Mouse (Mus musculus): ENCODE measurements around the gene Dedd2. TPM values are rescaled to one million over a fixed set of nuclear protein-coding genes. Genes with fewer than 3 reads are reported as not detected.

Gene Dedd2
- polyA plus RNA-seq, 1 experiment from 2014 or later, result 19.2 TPM

DNA sequence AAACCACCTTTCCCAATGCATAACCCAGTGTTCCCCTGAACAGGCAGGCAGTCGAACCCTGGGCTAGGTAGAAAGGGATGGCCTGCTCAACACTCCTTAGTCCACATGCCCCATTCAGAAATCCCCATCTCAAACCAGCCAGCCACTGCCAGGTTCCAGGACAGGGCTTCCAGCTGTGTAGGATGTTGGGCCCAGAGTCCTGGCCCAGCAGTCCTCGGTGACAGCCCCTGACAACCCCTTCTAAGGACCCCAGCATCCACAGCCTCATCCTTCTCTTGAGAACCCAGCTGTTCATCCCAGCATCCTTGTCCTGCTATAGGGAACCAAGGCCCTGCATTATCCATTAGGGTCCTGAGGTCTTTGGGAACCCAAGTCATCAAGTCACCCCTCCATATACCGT is 27.1 kb upstream of the Dedd2 start:
- Histone ChIP-seq H3K4me1 (ENCODE audit: insufficient read depth) (peaks cover 41% of the 10 kb centered on the region), H3K27ac (ENCODE audit: low read depth) (0 out of 2 replicates have a peak overlapping the region, but pooled peaks have one; percentile 30), H3K9me3 (ENCODE audit: low read length) (no peaks in the 10 kb centered on the region), H3K4me2 (ENCODE audit: low read depth, low read length) (peak overlapping the region; percentile 88), H3K4me3 (ENCODE audit: low read depth, low read length) (peak overlapping the region; percentile 74; the same call in 1 of the 2 replicates), H3K9ac (replicated peaks) (peak overlapping the region; percentile 91; the same call in 1 of the 2 replicates), H3K36me3 (replicated peaks; ENCODE audit: insufficient read depth, low read length) (peaks cover 20% of the 10 kb centered on the region; the same call in 1 of the 2 replicates), H3K27me3 (ENCODE audit: insufficient read depth, low read length) (no peaks in the 10 kb centered on the region)
- no peak for TF ChIP-seq CTCF (IDR thresholded peaks at IDR 0.05; ENCODE audit: low read depth)
- no peak for TF ChIP-seq EP300 (IDR thresholded peaks at IDR 0.05; ENCODE audit: low read depth)
- 28% methylated on average over 3 of the region's 3 CpGs for WGBS (ENCODE audit: insufficient replicate concordance)
- ATAC-seq (no peak), DNase-seq (no peak)

DNA sequence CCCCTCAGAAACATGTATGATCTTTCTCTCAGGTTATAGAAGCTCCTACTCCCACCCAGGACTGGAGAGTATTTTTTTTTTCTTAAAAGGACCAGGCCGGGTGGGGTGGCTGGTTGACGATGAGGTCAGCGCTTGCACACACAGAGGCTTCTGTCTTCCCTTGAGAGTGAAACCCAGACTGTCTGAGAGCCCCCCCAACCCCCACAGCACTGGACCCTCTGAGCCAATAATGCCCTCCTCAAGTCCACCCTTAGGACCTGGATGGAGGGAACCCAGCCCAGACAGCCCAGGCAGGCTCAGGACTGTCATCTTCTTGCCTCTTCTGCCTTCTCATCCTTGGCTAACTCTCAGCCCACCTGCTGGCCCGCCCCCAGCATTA is 26.3 kb upstream of the Dedd2 start:
- H3K27ac ChIP-seq (ENCODE audit: low read depth), result 0 out of 2 replicates have a peak overlapping the region, but pooled peaks have one; percentile 18
- peak overlapping the region; percentile 88 for H3K4me2 ChIP-seq (ENCODE audit: low read depth, low read length)
- H3K4me3 ChIP-seq (ENCODE audit: low read depth, low read length), result no peak overlapping the region
- peaks cover 20% of the 10 kb centered on the region; the same call in 1 of the 2 replicates for H3K36me3 ChIP-seq (replicated peaks; ENCODE audit: insufficient read depth, low read length)
- no peaks in the 10 kb centered on the region for H3K27me3 ChIP-seq (ENCODE audit: insufficient read depth, low read length)
- WGBS (ENCODE audit: insufficient replicate concordance), result 35% methylated on average over 4 of the region's 4 CpGs
- DNase-seq (peak; percentile 15), ATAC-seq (no peak)
- H3K4me1 ChIP-seq (ENCODE audit: insufficient read depth), result peaks cover 39% of the 10 kb centered on the region
- H3K9me3 ChIP-seq (ENCODE audit: low read length), result no peaks in the 10 kb centered on the region
- H3K9ac ChIP-seq (replicated peaks), result no peak overlapping the region
- no peak for TF ChIP-seq CTCF (IDR thresholded peaks at IDR 0.05; ENCODE audit: low read depth)
- no peak for TF ChIP-seq EP300 (IDR thresholded peaks at IDR 0.05; ENCODE audit: low read depth)

DNA sequence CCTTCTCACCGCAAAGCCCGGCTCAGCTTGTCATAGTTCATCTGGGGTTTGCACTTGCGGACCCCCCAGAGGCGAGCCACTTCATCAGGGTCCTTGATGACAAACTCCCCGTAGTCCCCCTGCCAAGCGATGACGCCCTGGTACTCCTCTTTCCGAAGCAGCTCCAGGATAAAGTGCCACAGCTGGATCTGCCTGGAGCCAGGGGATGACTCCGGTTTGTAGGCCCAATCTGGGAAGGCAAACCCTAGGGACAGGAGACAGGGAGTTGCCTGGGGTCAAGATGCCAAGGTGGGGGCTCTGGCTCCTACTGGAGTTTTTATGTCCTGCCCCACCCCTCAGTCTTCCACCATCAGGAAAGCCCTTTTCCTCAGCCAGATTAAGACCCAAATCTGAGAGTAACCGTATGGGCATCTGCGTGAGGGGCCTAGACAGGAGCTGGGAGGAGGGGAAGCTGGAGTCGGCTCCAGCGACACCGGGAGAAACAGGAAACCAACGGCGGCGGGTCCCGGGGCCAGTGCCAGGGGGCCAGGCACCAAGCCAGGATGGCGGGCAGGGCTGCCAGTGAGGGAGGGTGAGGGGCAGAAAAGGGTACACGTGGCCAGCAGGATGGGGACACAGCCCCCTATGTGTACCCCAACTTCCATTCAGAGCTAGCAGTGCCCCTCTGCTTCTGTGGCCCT is 25.8 kb upstream of the Dedd2 start:
- peak overlapping the region; percentile 22; the same call in 1 of the 2 replicates for H3K27ac ChIP-seq (ENCODE audit: low read depth)
- DNase-seq (peak; percentile 36), ATAC-seq (no peak)
- H3K4me3 ChIP-seq (ENCODE audit: low read depth, low read length), result no peak overlapping the region
- no peaks in the 10 kb centered on the region for H3K27me3 ChIP-seq (ENCODE audit: insufficient read depth, low read length)
- peaks cover 20% of the 10 kb centered on the region; the same call in 1 of the 2 replicates for H3K36me3 ChIP-seq (replicated peaks; ENCODE audit: insufficient read depth, low read length)
- H3K4me1 ChIP-seq (ENCODE audit: insufficient read depth), result peaks cover 34% of the 10 kb centered on the region
- no peaks in the 10 kb centered on the region for H3K9me3 ChIP-seq (ENCODE audit: low read length)
- no peak overlapping the region for H3K4me2 ChIP-seq (ENCODE audit: low read depth, low read length)
- WGBS (ENCODE audit: insufficient replicate concordance), result 59% methylated on average over 20 of the region's 20 CpGs
- TF ChIP-seq EP300 (IDR thresholded peaks at IDR 0.05; ENCODE audit: low read depth), result no peak
- TF ChIP-seq CTCF (IDR thresholded peaks at IDR 0.05; ENCODE audit: low read depth), result no peak
- H3K9ac ChIP-seq (replicated peaks), result no peak overlapping the region; the same call in 1 of the 2 replicates

DNA sequence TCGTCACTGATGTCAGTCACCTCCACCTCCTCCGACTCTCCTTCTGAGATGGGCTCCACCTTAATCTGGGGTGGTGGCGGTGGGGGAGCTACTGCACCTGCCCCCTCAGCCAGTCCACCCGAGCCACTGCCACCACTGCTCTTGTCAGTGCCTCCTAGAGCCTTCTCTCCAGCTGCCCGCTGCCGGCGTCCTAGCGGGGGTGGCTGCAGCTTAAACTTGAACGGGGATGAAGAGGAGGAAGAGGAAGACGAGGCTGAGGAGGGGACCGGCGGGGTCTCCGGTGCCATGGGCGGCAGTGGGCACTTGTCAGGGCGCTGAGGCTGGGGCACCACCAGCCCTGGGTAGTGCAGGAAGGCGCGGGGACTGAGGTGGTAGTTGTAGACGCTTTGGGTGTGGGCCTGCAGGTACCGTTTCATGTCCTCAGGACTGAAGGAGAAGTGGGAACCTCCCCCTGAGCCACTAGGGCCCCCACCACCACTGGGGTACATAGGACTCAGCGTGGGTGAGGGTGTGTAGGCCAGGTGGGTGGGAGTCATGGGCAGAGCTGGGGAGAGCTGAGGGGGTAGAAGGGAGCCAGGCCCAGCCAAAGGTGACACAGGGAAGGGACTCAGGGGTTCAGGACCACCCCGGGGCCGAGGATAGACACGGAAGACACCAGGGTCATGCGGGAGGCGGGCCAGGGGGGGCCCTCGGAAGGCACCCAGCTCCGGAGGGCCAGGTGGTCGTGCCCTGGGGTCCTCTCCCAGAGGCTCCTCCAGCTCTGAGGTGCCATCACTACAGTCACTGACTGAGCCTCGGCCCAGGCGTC is 24.4 kb upstream of the Dedd2 start:
- Histone ChIP-seq H3K36me3 (replicated peaks; ENCODE audit: insufficient read depth, low read length) (peaks cover 20% of the 10 kb centered on the region; the same call in 1 of the 2 replicates), H3K9ac (replicated peaks) (no peak overlapping the region), H3K4me2 (ENCODE audit: low read depth, low read length) (no peak overlapping the region), H3K4me1 (ENCODE audit: insufficient read depth) (peaks cover 29% of the 10 kb centered on the region), H3K27me3 (ENCODE audit: insufficient read depth, low read length) (no peaks in the 10 kb centered on the region), H3K4me3 (ENCODE audit: low read depth, low read length) (no peak overlapping the region), H3K9me3 (ENCODE audit: low read length) (no peaks in the 10 kb centered on the region), H3K27ac (ENCODE audit: low read depth) (no peak overlapping the region)
- 81% methylated on average over 29 of the region's 30 CpGs for WGBS (ENCODE audit: insufficient replicate concordance)
- DNase-seq, result peak; percentile 15
- TF ChIP-seq CTCF (IDR thresholded peaks at IDR 0.05; ENCODE audit: low read depth), result no peak
- TF ChIP-seq EP300 (IDR thresholded peaks at IDR 0.05; ENCODE audit: low read depth), result no peak
- ATAC-seq, result no peak

DNA sequence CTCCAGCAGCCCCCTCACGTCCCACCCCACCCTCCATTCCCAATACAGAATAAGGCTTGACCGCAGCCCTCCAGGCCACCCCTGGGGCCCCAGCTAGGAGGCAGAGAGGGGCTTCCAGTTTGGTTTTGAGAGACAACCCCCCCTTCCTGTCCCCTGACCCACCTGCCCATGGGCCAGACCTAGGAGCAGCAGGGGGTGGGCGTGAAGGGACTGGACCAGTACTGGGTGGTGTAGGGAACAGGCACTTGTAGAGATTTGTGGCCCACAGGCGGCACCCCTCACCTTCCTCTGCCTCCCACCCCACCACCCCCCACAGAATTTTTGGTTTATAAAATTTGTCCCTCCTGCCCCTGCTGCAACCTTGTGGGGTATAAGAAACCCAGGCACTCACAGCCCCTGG is 22.9 kb upstream of the Dedd2 start:
- no peak overlapping the region for H3K4me2 ChIP-seq (ENCODE audit: low read depth, low read length)

DNA sequence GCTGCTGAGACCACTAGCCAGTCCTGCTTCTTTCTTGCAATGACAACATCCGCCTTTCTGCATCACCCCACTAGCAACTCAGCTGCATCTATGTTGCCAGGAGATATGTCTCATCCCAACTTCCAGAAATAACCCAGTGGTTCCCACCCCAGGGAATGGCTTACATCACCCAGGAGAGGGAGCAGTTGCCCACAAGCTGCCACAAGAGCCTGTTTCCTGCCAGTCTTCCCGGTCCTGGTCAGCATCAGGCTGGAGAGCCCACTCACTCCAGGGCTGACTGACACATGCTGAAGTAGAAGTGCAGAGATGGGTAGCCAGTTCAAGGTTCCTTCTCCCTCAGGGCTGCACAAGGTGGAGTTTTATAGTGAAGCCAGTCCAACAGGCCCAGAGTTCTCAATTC is 20.6 kb upstream of the Dedd2 start:
- TF ChIP-seq CTCF (IDR thresholded peaks at IDR 0.05; ENCODE audit: low read depth) (peak; percentile 66), EP300 (IDR thresholded peaks at IDR 0.05; ENCODE audit: low read depth) (no peak)
- DNase-seq (peak; percentile 41), ATAC-seq (no peak)
- Histone ChIP-seq H3K9ac (replicated peaks) (no peak overlapping the region), H3K4me1 (ENCODE audit: insufficient read depth) (peaks cover 6% of the 10 kb centered on the region), H3K36me3 (replicated peaks; ENCODE audit: insufficient read depth, low read length) (peaks cover 19% of the 10 kb centered on the region; the same call in 1 of the 2 replicates), H3K27ac (ENCODE audit: low read depth) (no peak overlapping the region), H3K27me3 (ENCODE audit: insufficient read depth, low read length) (no peaks in the 10 kb centered on the region), H3K4me3 (ENCODE audit: low read depth, low read length) (no peak overlapping the region), H3K9me3 (ENCODE audit: low read length) (no peaks in the 10 kb centered on the region), H3K4me2 (ENCODE audit: low read depth, low read length) (no peak overlapping the region)
- WGBS (ENCODE audit: insufficient replicate concordance), result 49% methylated on average over 2 of the region's 2 CpGs

More for the DNA sequence above, 22.9 kb upstream of the Dedd2 start:
- Histone ChIP-seq H3K36me3 (replicated peaks; ENCODE audit: insufficient read depth, low read length) (peaks cover 20% of the 10 kb centered on the region; the same call in 1 of the 2 replicates), H3K9me3 (ENCODE audit: low read length) (no peaks in the 10 kb centered on the region), H3K27me3 (ENCODE audit: insufficient read depth, low read length) (no peaks in the 10 kb centered on the region), H3K4me3 (ENCODE audit: low read depth, low read length) (no peak overlapping the region), H3K9ac (replicated peaks) (no peak overlapping the region), H3K27ac (ENCODE audit: low read depth) (no peak overlapping the region), H3K4me1 (ENCODE audit: insufficient read depth) (peaks cover 20% of the 10 kb centered on the region)
- WGBS (ENCODE audit: insufficient replicate concordance), result 89% methylated on average over 4 of the region's 4 CpGs
- DNase-seq, result no peak
- no peak for ATAC-seq
- TF ChIP-seq CTCF (IDR thresholded peaks at IDR 0.05; ENCODE audit: low read depth) (no peak), EP300 (IDR thresholded peaks at IDR 0.05; ENCODE audit: low read depth) (no peak)

All from liver, postnatal 0 days (tissue).